Mouse (Mus musculus): ENCODE results near the gene Pigh. TPM values are rescaled to one million over a fixed set of nuclear protein-coding genes. Genes with fewer than 3 reads are reported as not detected.

Gene Pigh
- total RNA-seq, 2 experiments from 2014 or later = 9.7 to 10.3 TPM

DNA sequence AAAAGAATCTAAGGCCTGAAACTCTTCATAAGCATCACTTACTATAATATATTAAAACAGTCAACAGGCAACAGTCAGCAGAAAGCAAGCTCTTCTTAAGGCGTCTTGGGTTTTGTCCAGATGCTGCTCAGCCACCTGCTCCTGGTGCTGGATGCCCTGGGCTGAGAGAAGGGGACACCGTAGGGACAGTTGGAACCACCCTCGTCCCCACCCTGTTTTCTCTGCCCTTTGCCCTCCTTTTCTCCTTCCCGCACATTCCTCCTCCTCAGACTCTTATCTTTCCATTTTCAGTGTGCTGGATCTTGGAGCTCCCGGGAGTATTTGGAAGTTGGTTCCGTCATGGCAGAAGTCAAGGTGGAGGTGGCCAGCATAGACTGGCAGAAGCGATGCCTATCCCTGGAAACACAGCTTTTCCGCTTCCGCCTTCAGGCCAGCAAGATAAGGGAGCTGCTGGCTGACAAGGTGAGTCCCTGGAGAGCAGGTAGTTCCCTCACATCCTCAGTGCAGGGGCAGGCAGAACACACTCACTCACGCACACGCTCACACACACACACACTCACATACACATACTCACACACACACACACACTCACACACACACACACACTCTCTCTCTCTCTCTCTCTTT lies 49.1 kb downstream of the Pigh start:
- no peak for TF ChIP-seq CTCF (IDR thresholded peaks at IDR 0.05)
- intact Hi-C loops (cut with DNase I) = no loop called here
- Histone ChIP-seq H3K4me3 (no peak overlapping the region), H3K27ac (no peak overlapping the region)
- no peak for DNase-seq (ENCODE audit: extremely low spot score in 1 of 2, low spot score in 2 of 2)

- intact Hi-C loops (cut with DNase I) = no loop called here
- Histone ChIP-seq H3K27ac (no peak overlapping the region), H3K4me3 (no peak overlapping the region)
- DNase-seq (ENCODE audit: extremely low spot score in 1 of 2, low spot score in 2 of 2) = no peak
- no peak for TF ChIP-seq CTCF (IDR thresholded peaks at IDR 0.05)
These were observed 49.7 kb downstream of the Pigh start for GRCm38 (mm10) chr12:79039708-79040107.

- no peak for TF ChIP-seq CTCF (IDR thresholded peaks at IDR 0.05)
- Histone ChIP-seq H3K27ac (peak overlapping the region; percentile 52; the same call in 1 of the 2 replicates), H3K4me3 (no peak overlapping the region)
- DNase-seq (ENCODE audit: extremely low spot score in 1 of 2, low spot score in 2 of 2) = no peak
- intact Hi-C loops (cut with DNase I) = no loop called here
These were observed 54.1 kb downstream of the Pigh start for GRCm38 (mm10) chr12:79035349-79035748.

DNA sequence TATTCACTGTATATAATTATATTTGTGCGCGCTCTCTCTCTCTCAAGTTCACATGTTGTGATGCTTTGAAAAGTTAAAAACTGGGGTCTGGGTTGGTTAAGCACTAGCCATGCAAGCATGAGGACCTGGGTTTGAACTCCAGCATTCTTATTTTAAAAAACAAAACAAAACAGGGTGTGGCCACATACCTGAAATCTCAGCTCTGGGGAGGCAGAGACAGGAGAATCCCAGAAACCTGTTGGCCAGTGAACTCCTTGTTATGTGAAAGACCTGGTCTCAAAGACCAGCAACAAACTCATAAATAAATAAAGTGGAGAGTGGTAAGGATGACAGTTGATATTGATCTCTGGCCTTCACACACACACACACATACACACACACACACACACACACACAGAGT lies 55.1 kb downstream of the Pigh start:
- H3K27ac ChIP-seq = peak overlapping the region; percentile 19; the same call in 1 of the 2 replicates
- no peak for TF ChIP-seq CTCF (IDR thresholded peaks at IDR 0.05)
- DNase-seq (ENCODE audit: extremely low spot score in 1 of 2, low spot score in 2 of 2) = no peak
- no peak overlapping the region for H3K4me3 ChIP-seq
- intact Hi-C loops (cut with DNase I) = no loop called here

Other genes starting within 250 kb of the Pigh start
- 100 to 1,000 TPM; 274 to 294 TPM for gene Atp6v1d, start 228.0 kb downstream of the Pigh start, total RNA-seq (2021)
- 10 to 100 TPM; 44.8 to 51.8 TPM for gene Eif2s1, start 227.8 kb downstream of the Pigh start, total RNA-seq (2021)
- under 1 TPM in 1 of 2 experiments, not detected in 1; 0.36 TPM for gene Plek2, start 182.7 kb downstream of the Pigh start, total RNA-seq (2021)
- gene Tmem229b, start 82.0 kb downstream of the Pigh start, total RNA-seq (2021) = 10 to 100 TPM; 24.7 to 33.1 TPM
- gene Plekhh1, start 60.5 kb downstream of the Pigh start, total RNA-seq (2021) = 10 to 100 TPM in 1 of 2 experiments, 1 to 10 TPM in 1; 9.1 to 12.1 TPM
- gene Arg2, start 41.1 kb upstream of the Pigh start, total RNA-seq (2021) = 1 to 10 TPM; 2.2 to 2.3 TPM
- gene Vti1b, start 83.0 kb upstream of the Pigh start, total RNA-seq (2021) = 100 to 1,000 TPM; 247 to 256 TPM
- gene Rdh11, start 102.6 kb upstream of the Pigh start, total RNA-seq (2021) = 10 to 100 TPM; 19.3 to 20.9 TPM
- gene Rdh12, start 119.3 kb upstream of the Pigh start, total RNA-seq (2021) = 1 to 10 TPM; 1.8 to 2.1 TPM
- gene Zfyve26, start 206.7 kb upstream of the Pigh start, total RNA-seq (2021) = 10 to 100 TPM; 29.0 to 31.5 TPM
- gene Rad51b, start 207.6 kb upstream of the Pigh start, total RNA-seq (2021) = under 1 TPM in 1 of 2 experiments, not detected in 1; 0.36 TPM